Mouse (Mus musculus) neural tube, embryonic 14.5 days (tissue): Measurements from ENCODE around the gene Jade1. TPM values are rescaled to one million over a fixed set of nuclear protein-coding genes. Genes with fewer than 3 reads are reported as not detected.

Source experiments
- ATAC-seq: fragments of 200-750 bp; cut with Nextera tagmentation; 2 replicates; pipeline ENCODE4 v1.8.0; 2017; ENCODE audit warnings: low read depth, mild to moderate bottlenecking, moderate TSS enrichment, moderate library complexity
- H3K27ac ChIP-seq: fragments of 300-500 bp; sonication (generic); 2 replicates; pipeline ENCODE4 v1.5.1; 2014; ENCODE audit warnings: low read depth, mild to moderate bottlenecking, control low read depth, low read length, moderate library complexity, mixed read lengths
- H3K27me3 ChIP-seq: fragments of 300-500 bp; sonication (generic); 2 replicates; pipeline ENCODE4 v1.6.1; 2014; ENCODE audit warnings: low read length; ENCODE audit not compliant: control insufficient read depth, insufficient read depth
- H3K36me3 ChIP-seq: fragments of 300-500 bp; sonication (generic); 2 replicates; pipeline ENCODE4 v1.6.1; 2014; ENCODE audit warnings: low read length, mixed read lengths; ENCODE audit not compliant: control insufficient read depth, insufficient read depth
- H3K4me1 ChIP-seq: fragments of 300-500 bp; sonication (generic); 2 replicates; pipeline ENCODE4 v1.6.1; 2014; ENCODE audit warnings: low read length; ENCODE audit not compliant: control insufficient read depth, insufficient read depth
- H3K4me2 ChIP-seq: fragments of 300-500 bp; sonication (generic); 2 replicates; pipeline ENCODE4 v1.6.1; 2014; ENCODE audit warnings: mild to moderate bottlenecking, low read depth, low read length, control low read depth
- H3K4me3 ChIP-seq: fragments of 300-500 bp; sonication (generic); 2 replicates; pipeline ENCODE4 v1.5.1; 2014; ENCODE audit warnings: low read depth, low read length, control low read depth, mixed read lengths
- H3K9ac ChIP-seq: fragments of 300-500 bp; sonication (generic); replicated peaks from 2 replicates; pipeline ENCODE4 v1.6.1; 2014; ENCODE audit warnings: low read depth, mild to moderate bottlenecking, control low read depth, low read length, mixed read lengths
- H3K9me3 ChIP-seq: fragments of 300-500 bp; sonication (generic); 2 replicates; pipeline ENCODE4 v1.6.1; 2016; ENCODE audit warnings: low read length; ENCODE audit not compliant: control insufficient read depth
- WGBS: fragments of 180-500 bp; shearing (Covaris S2); extraction: QIAGEN DNeasy Blood & Tissue Kit; methylation state at CpG from one replicate; pipeline ENCODE4 v1.1.7; 2014; 5-methylcytosine and 5-hydroxymethylcytosine counted together
- polyA plus RNA-seq: library from polyadenylated mRNA; unstranded; fragments of >200 nt; fragmentation: Nextera tagmentation; extraction: Ambion mirVana; gene quantifications from 2 replicates; pipeline ENCODE4 v1.2.1, GENCODE M21; 2014

Jade1 gene
- polyA plus RNA-seq, 1 experiment from 2014 or later: 11.6 TPM

DNA sequence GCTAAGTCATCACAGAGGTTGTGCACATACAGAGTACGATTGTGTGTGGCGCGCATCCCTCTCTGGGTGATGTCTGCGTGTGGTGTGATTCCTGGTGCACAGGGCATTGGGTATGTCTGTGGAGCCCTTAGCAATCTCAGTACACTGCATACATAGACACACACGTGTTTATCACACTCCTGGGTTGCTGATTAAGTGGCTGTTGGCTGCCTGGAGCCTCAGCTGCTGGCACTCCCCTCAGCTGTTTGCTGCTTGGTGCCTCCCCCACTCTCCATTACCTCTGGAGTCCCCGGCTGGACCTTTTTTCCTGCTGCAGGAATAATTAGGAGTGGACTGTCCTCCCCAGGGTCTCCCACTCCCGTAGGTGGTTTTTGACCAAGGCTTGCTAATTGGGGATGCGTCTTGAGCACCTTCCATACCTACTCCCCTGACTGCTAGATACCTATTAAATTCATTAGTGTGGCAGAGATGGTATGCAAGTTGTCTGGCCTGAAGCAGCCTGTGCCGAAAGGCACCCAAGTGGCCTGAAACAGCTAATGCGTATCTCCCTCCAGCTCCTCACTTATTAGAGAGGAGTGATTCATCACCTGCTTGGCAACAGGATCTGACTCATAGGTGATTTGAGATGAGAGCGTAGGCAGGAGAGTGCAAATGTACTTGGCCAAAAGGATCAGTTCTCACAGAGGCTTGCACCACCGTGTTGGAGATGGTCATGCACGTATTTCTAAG lies 50.2 kb downstream of the Jade1 start:
- H3K4me1 ChIP-seq: peaks cover 19% of the 10 kb centered on the region
- 58% methylated on average over 13 of the region's 13 CpGs for WGBS
- no peak overlapping the region for H3K4me2 ChIP-seq
- no peaks in the 10 kb centered on the region for H3K27me3 ChIP-seq
- 0 out of 2 replicates have a peak overlapping the region, but pooled peaks have one; percentile 3 for H3K27ac ChIP-seq
- peak; percentile 58 for ATAC-seq
- peaks cover 4% of the 10 kb centered on the region for H3K36me3 ChIP-seq
- H3K9ac ChIP-seq: no peak overlapping the region
- no peaks in the 10 kb centered on the region for H3K9me3 ChIP-seq
- H3K4me3 ChIP-seq: no peak overlapping the region

DNA sequence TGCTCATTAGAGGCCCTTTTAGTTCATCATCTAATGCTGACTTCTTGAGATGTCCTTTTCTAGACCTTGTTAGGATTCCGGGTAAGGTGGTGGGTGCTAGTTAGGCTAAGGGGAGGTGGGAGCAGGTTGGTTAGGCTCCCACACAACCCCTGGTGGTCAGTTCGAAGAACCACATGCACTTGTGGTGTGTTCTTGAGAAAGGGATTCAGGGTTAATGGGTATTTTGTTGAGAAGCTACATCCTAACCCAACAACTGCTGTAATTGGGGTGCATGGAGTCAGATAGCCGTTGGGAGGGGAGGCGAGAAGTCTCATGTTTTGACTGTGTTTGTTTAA lies 50.8 kb downstream of the Jade1 start:
- Histone ChIP-seq H3K27me3 (no peaks in the 10 kb centered on the region), H3K4me3 (no peak overlapping the region), H3K27ac (no peak overlapping the region), H3K4me1 (peaks cover 19% of the 10 kb centered on the region), H3K36me3 (peaks cover 4% of the 10 kb centered on the region), H3K4me2 (no peak overlapping the region), H3K9me3 (no peaks in the 10 kb centered on the region), H3K9ac (no peak overlapping the region)
- 93% methylated on average over 4 of the region's 4 CpGs for WGBS
- no peak; the same call in 1 of the 2 replicates for ATAC-seq

DNA sequence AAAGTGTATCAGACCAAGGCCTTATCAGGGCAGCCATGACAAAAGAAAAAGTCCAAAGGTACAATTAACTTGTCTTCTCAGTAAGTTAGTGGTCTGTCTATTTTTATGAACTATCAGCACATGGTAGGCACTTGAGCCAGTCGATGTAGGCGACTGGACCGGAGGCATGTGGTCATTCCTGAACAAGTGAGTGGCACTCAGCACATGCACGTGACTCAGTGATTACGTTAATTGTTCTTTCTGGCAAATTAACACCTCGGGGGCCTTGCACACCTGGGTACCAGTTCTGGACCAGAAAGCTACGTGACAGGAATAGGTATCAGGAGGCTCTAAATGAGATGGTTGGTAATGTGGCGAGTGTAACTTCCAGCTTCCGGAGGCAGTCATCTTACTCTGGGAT lies 51.5 kb downstream of the Jade1 start:
- H3K9me3 ChIP-seq: no peaks in the 10 kb centered on the region
- H3K36me3 ChIP-seq: peaks cover 4% of the 10 kb centered on the region
- no peaks in the 10 kb centered on the region for H3K27me3 ChIP-seq
- H3K9ac ChIP-seq: no peak overlapping the region
- H3K4me1 ChIP-seq: peaks cover 19% of the 10 kb centered on the region
- H3K4me3 ChIP-seq: no peak overlapping the region
- H3K27ac ChIP-seq: no peak overlapping the region
- H3K4me2 ChIP-seq: no peak overlapping the region
- 75% methylated on average over 9 of the region's 9 CpGs for WGBS
- no peak for ATAC-seq

DNA sequence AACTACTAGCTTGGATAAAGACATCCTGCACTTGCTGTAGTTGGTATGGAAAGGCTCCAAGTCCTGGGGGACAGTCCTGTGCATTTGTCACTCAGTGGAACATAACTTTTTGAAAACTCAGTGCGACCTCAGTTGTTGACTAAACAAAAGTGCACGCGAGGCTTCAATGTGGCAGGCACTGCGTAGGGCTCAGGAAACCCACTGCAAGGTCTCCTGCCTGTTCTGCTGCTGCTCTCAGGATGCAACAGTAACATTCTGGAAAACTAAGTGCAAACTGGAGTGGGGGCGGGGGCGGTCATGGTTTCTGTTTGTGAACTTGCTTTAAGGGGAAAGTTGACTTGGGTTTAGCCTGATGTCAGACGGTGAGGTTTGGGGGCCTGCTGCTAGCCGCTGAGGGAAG lies 51.9 kb downstream of the Jade1 start:
- peaks cover 4% of the 10 kb centered on the region for H3K36me3 ChIP-seq
- no peak overlapping the region for H3K27ac ChIP-seq
- no peak overlapping the region for H3K4me3 ChIP-seq
- H3K9me3 ChIP-seq: no peaks in the 10 kb centered on the region
- no peaks in the 10 kb centered on the region for H3K27me3 ChIP-seq
- ATAC-seq: no peak
- H3K9ac ChIP-seq: no peak overlapping the region
- no peak overlapping the region for H3K4me2 ChIP-seq
- H3K4me1 ChIP-seq: peaks cover 19% of the 10 kb centered on the region
- WGBS: 94% methylated on average over 8 of the region's 8 CpGs

DNA sequence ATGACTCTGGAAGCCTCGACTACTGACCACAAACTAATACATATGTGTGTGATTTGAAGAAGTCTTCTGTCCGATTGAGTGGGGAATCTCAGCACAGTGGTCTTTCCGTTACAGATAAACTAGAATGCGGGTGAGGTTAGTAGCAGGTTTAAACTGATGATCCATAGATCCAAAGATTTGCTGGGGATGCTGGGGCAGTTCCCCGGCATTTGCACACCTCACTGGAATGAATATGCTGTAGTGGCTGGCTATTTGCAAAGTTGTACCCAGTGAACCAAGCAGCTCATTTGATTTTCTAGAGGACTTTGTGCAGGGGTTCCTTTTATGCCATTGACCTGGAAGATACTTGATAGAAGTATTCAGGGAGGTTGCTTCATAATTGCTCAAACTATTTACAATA lies 53.5 kb downstream of the Jade1 start:
- no peak overlapping the region for H3K4me2 ChIP-seq
- no peak overlapping the region for H3K4me3 ChIP-seq

DNA sequence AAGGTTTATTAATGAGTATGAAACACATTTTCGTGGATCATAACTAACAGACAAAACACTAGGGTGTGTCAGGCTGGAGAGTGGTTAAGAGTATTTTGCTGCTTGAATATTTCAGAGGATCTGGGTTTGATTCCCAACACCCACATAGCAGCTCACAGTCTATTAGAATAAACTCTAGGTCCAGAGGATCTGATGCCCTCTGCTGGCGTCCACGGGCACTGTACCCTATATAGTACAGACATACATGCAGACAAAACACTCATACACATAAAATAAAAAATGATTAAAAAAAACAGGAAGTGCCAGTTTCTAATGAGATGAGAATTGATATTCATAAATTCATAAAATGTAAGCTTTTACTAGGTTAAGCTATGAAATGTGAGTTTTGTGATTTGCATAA lies 56.7 kb downstream of the Jade1 start:
- Histone ChIP-seq H3K4me1 (no peaks in the 10 kb centered on the region), H3K27me3 (no peaks in the 10 kb centered on the region), H3K4me3 (no peak overlapping the region), H3K4me2 (no peak overlapping the region), H3K9ac (no peak overlapping the region), H3K36me3 (peaks cover 15% of the 10 kb centered on the region), H3K9me3 (no peaks in the 10 kb centered on the region), H3K27ac (no peak overlapping the region)
- 97% methylated on average over 3 of the region's 3 CpGs for WGBS
- ATAC-seq: no peak

More for the DNA sequence above, 53.5 kb downstream of the Jade1 start:
- Histone ChIP-seq H3K9ac (no peak overlapping the region), H3K36me3 (peaks cover 12% of the 10 kb centered on the region), H3K27me3 (no peaks in the 10 kb centered on the region), H3K9me3 (no peaks in the 10 kb centered on the region), H3K27ac (no peak overlapping the region), H3K4me1 (peaks cover 11% of the 10 kb centered on the region)
- ATAC-seq: no peak
- 90% methylated on average over 5 of the region's 5 CpGs for WGBS

DNA sequence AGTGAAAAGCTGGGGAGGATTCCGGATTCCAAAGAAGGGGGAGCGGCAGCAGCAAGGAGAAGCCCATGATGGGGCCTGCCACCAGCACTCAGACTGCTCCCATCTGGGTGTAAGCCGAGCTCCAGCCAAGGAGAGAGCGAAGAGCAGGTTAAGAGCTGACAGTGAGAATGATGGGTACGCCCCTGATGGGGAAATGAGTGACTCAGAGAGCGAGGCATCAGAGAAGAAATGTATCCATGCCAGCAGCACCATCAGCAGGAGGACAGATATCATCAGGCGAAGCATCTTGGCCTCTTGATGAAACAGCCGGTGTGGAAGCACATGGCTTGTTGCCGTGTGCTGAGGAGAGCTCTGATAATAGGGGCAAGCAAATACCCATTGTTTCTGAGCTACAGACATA lies 58.2 kb downstream of the Jade1 start:
- H3K4me2 ChIP-seq: no peak overlapping the region
- no peak overlapping the region for H3K4me3 ChIP-seq
- WGBS: 93% methylated on average over 9 of the region's 9 CpGs
- H3K4me1 ChIP-seq: no peaks in the 10 kb centered on the region
- no peak overlapping the region for H3K9ac ChIP-seq
- no peaks in the 10 kb centered on the region for H3K9me3 ChIP-seq
- H3K27ac ChIP-seq: no peak overlapping the region
- H3K36me3 ChIP-seq: peaks cover 15% of the 10 kb centered on the region
- no peak for ATAC-seq
- H3K27me3 ChIP-seq: no peaks in the 10 kb centered on the region

DNA sequence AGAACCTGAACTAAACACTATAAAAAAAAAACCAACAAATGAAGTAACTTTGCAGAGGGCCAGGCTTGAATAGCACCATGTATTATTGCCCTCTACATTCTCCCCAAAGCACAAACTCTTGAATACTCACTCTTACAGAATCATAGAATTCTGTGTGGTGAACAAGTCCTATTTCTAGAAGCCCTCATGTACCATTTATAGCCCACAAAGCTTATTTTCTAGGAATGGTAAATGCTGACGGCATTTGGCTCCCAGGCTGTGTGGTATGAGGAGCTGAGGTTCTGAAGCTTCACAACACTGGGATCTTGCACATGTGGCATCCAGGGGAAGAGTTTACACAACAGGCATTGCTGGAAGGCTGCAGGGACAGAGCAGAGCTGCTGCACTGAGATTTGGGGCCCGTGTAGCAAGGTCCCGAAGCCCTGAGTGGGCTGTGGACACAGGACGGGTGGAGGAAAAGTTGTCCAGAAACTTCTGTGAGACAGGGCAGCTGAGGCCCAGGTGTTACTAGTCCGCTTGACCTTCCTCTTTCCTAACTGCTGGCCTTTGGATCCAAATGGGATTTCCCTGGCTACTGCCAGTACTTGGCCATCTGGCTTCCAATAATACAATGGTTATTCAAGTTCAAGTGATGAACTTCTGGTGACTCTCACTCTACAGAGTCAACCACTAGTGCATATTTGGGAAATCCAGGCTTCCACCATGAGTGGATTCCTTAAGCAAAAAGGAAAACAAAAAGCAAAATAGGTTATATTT lies 58.9 kb downstream of the Jade1 start:
- ATAC-seq: no peak
- Histone ChIP-seq H3K27me3 (no peaks in the 10 kb centered on the region), H3K4me1 (no peaks in the 10 kb centered on the region), H3K27ac (no peak overlapping the region), H3K9ac (no peak overlapping the region), H3K9me3 (no peaks in the 10 kb centered on the region), H3K4me2 (no peak overlapping the region), H3K36me3 (peaks cover 15% of the 10 kb centered on the region), H3K4me3 (no peak overlapping the region)
- 96% methylated on average over 5 of the region's 5 CpGs for WGBS

DNA sequence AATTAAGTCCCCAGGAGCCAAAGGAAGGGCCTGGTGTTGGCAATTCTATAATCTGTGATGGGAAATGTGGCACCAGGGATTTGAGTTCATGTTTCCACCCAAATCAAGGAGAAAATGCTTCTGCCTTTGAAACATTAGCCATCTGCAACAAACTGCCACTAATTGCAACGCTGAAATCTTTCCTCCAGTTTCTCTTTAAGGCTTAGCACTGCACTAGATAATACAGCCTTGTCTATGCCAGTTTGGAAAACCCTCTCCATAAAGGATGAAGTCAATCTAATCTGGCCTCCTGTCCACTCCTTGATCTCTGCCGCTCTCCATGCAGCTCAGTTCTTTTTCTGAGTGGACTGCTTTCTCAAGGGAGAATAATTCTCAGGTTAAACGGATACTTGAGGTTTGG lies 62.5 kb downstream of the Jade1 start:
- ATAC-seq: 0 out of 2 replicates have a peak, but pooled peaks have one; percentile 38
- no peak overlapping the region for H3K9ac ChIP-seq
- 64% methylated on average over 3 of the region's 3 CpGs for WGBS

More for the DNA sequence above, 62.5 kb downstream of the Jade1 start:
- Histone ChIP-seq H3K36me3 (peaks cover 11% of the 10 kb centered on the region), H3K4me2 (no peak overlapping the region), H3K27ac (peak overlapping the region; percentile 31; the same call in 1 of the 2 replicates), H3K4me1 (no peaks in the 10 kb centered on the region), H3K4me3 (no peak overlapping the region), H3K27me3 (no peaks in the 10 kb centered on the region), H3K9me3 (no peaks in the 10 kb centered on the region)
